Mouse (Mus musculus) monocyte, adult 5-6 weeks (primary cell): ENCODE measurements around the gene 4930590J08Rik. TPM values are rescaled to one million over a fixed set of nuclear protein-coding genes. Genes with fewer than 3 reads are reported as not detected.
"Not testable (repeated sequence)": the region's sequence is repeated elsewhere in the genome, so short reads cannot be mapped to it uniquely, and the experiment has no call there.

Experiments used
- ATAC-seq: fragments of 153-309, 156-312 bp; replicated peaks from 2 replicates; pipeline ENCODE4 v1.8.0; 2017; ENCODE audit warnings: mild to moderate bottlenecking; ENCODE audit not compliant: low TSS enrichment, insufficient number of reproducible peaks, severe bottlenecking, poor library complexity, low FRiP score
- total RNA-seq: library from RNA; stranded (forward); fragments of 200-1000, 200-491, 200-594 nt; gene quantifications from 3 replicates; pipeline ENCODE4 v1.2.3, GENCODE M21; 2017

Gene 4930590J08Rik
- total RNA-seq, 1 experiment from 2014 or later = not detected

DNA sequence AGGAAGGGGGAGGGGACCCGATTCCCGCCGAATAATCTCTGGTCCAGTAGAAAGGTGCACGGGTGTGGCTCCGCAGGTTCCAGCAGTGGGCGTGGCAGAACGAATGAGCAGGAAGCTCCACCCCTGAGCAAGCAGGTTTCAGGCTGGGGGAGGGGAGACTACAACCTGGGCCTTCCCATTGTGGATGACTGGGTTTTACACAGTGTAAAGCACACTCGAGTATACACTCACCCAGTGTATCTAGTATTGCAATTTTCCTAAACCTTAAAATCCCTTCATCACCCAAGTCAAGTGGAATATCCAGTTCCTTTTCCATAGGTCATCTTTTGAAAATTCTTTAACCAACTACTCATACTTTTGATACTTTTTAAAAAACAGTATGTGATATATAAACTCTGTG, 55.4 kb downstream of the 4930590J08Rik start:
- not testable (repeated sequence) for ATAC-seq

DNA sequence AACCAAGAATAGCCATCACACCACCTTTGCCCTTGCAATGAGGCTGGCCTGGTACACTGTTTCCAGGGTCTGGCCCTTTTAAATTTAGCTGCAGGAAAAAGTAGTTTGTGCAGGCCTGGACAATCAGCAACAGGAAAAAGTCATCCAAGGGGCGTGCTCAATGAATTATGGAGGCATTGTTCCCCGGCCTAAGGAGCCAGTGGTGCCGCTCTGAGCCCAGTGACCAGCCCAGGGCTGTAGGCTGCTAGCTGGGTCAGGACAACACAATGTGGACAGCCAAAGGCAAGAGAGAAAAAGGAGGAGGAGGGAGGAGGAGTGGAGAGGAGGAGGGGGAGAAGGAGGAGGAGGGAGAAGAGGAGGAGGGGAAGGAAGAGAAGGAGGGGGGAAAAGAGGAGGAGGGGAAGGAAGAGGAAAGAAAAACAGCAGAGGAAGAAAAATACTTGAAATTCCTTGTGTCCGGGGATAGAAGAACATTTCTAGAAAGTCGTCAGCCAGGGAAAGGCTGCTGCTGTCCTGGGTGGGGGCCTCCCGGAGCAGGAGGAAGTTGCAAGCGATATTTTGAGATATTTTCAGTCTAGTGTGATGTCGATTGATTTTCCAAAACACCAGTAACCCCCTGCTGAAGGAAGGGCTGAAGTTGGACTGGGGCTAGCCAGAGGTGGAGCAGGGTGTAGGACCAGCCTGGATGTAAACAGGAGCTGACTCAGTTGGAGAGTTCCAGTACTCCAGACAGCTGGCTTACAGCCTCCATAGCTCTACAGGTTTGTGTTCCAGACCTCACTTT, 57.6 kb downstream of the 4930590J08Rik start:
- no peak for ATAC-seq

- ATAC-seq = no peak
Measured at GRCm38 (mm10) chr6:91963429-91963828, 60.8 kb downstream of the 4930590J08Rik start.

DNA sequence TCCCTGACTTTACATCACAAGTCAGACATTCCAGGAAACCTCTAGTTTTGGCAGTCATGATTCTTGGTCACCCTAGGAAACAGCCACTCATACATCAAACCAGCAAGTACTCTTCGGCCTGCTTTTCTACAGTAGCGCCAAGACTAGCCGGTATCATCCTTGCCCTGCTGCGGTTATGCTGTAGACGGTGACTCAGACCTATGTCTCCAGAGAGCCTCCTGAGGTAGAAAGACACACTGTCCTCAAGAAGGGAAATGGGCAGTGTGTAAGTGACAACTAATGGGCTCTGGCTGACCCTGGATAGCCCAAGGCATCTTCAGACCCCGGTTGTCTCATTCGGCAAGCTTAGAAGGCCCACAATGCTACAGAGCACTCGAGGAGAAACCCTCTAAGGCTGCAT, 62.5 kb downstream of the 4930590J08Rik start:
- no peak for ATAC-seq

- ATAC-seq = no peak
Measured at GRCm38 (mm10) chr6:91966006-91966405, 63.4 kb downstream of the 4930590J08Rik start.

DNA sequence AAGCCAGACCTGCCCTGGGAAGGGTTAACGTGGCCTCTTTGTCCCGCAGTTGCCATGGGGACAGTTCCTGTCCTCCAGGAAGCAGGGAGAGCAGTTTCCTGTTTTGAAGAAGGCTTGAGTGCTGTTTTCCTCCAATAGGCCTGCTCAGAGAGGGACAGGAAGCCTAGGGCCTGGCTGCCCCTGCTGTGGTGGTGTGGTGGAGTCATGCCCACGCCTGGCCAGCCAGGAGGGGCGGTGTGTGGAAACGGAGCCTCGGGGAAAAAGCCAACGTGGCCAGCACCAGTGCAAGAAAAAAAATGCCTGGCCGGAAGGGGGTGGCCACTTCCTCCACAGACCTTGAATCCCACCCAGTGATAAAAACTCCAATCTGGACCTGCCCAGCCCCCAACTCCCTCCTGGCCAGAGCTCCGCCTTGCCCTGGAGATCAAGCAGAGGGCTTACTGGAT, 69.6 kb downstream of the 4930590J08Rik start:
- no peak for ATAC-seq

DNA sequence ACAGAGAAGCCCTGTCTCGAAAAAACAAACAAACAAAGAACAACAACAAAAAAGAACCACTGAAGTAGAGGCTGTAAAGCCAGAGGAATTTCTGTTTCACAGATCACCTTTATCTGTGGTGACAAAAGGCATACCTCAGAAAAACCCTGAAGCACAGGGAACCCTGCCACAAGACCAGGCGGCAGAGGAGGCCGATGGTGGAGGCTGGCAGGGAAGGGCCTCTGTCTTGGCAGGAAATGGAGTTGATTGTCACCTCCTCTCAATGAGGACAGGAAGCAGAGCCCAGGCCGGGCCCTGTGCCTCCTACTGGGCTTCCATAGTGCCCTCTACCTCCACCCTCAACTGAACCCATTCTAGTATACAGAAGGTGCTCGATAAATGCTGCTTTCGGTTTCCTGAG, 71.4 kb downstream of the 4930590J08Rik start:
- ATAC-seq = no peak

- no peak for ATAC-seq
Measured at GRCm38 (mm10) chr6:91978371-91979300, 76.0 kb downstream of the 4930590J08Rik start, which contains the start of gene Fgd5. Fgd5 (plus strand) TSS chr6:91978878.

DNA sequence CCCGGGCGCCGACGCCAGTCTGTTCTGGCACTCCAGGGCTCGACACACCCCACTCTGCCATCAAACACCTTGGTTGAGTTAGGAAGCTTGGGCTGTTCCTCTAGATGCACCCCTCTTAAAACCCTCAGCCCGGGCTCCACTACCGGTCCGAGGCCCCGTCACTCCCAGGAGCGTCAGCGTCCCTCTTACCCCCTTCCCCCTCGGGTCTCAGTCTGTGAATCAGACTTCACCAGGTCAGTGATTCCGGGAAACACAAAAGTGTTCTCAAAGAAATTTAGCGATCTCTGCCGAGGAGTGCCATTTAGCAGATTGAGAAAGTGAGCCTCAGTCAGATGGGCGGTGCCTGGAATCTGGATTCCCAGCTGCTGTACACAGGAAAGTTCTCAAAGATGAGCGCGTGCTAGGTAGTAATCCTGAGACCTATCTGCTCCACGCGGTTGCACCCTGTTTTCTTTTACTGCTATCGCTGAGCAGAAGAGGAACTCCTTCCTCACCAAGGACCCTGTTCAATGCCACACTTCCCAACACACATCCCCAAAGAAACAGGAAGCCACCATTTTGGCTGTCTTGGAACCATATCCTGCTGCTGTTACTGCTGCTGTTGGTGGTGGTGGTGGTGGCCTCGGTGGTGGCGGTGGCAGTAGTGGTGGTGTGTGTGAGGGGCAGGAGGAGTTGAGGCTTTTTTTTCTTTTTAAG, 76.8 kb downstream of the 4930590J08Rik start:
- no peak for ATAC-seq

GRCm38 (mm10) chr6:91980011-91980410, 77.4 kb downstream of the 4930590J08Rik start:
- no peak for ATAC-seq

DNA sequence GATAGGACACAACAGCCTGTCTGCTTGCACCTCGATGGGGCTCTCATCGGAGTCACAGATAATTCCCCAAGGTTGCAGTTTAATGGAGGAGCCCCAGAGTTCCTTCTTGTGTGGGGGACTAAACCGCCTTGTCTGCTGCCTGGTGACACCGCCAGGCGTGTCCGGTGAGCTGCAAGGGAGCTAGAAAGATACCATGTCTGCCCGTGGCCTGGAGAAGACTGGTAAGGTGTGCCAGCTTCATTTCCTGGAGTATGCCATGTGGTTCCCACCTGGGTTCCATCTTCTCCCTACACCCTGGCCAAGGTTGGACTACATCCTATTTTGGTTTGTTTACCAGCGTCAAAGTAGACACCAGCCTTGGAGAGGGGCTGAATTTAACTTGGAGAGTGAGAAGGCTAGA, 87.5 kb downstream of the 4930590J08Rik start:
- no peak for ATAC-seq

DNA sequence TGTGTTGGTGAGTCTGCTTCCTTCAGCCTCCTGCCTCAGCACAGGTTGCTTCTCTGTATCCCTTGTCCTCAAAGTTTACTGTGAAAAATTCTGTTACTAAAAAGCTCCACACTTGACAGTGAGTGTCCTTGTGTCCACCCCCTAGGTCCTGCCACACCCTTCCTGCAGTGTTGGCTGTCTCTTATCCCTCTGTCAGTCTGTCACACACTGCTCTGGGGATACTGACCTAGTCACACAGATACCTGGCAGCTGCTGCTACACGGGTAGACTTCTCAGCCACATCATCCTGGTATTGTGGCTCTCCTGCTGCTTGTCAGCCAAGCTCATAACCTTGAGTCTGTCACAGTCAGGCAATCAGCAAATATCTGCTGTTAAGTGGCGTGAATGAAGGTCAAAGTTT, 90.2 kb downstream of the 4930590J08Rik start:
- no peak for ATAC-seq

DNA sequence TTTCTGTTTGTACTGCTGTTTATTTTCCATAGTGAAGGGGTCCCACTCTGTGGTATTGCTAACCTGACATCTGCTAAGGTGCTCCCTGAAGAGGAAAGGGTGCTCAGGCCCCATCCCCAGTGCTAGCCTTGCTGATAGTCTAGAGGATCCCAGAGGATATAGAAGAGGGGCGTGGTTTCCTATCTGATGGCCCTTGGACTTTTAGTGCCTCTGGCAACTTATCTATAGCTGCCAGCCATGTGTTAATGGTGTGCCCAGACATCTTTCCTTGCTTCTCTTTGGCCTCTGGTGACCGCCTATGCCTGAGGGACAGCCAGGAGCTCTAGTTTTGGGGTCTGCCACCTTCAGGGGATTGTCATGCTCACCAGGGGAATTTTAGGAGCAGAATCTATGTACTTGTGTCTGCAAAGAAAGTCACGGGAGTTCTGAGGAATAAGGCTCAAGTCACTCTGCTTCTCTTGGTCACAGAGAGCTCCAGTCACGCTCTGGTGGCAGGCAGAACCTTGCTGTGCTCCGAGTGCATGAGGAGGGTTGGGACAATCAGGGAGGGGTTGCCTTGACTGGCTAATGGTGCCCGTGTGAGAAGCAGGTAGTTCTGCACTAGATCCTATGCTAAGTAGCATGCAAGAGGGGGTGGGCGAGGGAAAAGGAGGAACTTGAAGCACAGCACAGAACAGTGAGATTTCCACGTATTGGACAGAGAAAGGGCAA, 91.3 kb downstream of the 4930590J08Rik start:
- ATAC-seq = no peak

DNA sequence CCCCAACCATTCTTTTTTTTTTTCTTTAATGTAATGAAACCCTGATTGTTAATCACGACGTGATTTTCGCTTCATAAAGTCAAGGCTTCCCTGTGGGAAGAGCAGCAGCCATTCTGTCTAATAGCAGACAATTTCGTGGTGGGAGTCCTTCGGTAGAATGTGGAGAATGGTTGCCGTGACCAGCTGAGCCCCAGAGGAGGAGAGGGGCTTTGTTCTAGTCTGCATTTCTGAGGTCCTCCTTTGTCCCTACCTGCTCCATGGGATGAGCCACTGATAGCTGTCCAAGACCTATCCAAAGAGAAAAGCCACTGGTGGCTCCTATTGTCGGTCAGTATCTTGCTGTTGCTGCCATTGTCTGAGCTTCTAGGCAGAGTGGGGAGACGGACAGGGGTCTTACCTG, 93.5 kb downstream of the 4930590J08Rik start:
- ATAC-seq = no peak

Other genes with a start within 250 kb of the 4930590J08Rik start
- gene Slc6a6, start 218.8 kb upstream of the 4930590J08Rik start, total RNA-seq = 63.2 to 87.6 TPM (median 76.2 TPM) in 3 replicates
- not detected in 3 replicates for gene Grip2, start 75.6 kb upstream of the 4930590J08Rik start, total RNA-seq
- gene Ccdc174, start 24.8 kb upstream of the 4930590J08Rik start, total RNA-seq = 67.8 to 127 TPM (median 94.6 TPM) in 3 replicates
- gene Fgd5, start 76.1 kb downstream of the 4930590J08Rik start, total RNA-seq = 0.10 to 0.21 TPM in 2 of 3 replicates, not detected in the other
- 62.5 to 89.1 TPM (median 62.9 TPM) in 3 replicates for gene Nr2c2, start 188.6 kb downstream of the 4930590J08Rik start, total RNA-seq